Mouse (Mus musculus): ENCODE measurements at regions not wholly inside any gene's neighbourhood (a gene's known extent, or its start where the extent isn't known, plus 50 kb on each side); places are given as distances from the start of the nearest gene placed in this dataset.

DNA sequence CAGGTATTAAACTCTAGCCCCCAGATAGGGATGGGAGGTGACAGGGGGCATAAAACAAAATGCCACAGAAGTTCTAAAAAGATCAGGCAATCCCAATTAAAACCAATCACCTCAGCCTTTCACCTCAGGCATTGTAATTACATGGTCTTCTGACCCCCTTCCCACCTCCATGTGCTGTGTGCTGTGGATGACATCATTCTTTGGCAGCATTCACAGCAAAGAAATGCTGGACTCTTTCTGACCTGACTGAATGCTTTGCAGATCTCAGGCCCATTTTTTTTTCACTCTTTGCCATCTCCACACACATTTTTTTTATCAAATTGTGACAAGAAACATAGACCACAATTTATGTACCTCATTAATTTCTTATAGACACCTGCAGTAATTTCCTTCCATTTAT, 659.1 kb downstream of the Inhba start:
- no peak for ATAC-seq (ENCODE audit: low FRiP score, low TSS enrichment)
- H3K36me3 ChIP-seq (ENCODE audit: control insufficient read depth, insufficient read depth, low read length), result no peaks in the 10 kb centered on the region
- no peak for DNase-seq
- no peak overlapping the region for H3K4me3 ChIP-seq (replicated peaks; ENCODE audit: low read depth, low read length)
- H3K4me2 ChIP-seq (ENCODE audit: low read length), result no peak overlapping the region
- H3K9ac ChIP-seq (replicated peaks; ENCODE audit: low read length), result no peak overlapping the region
- H3K27ac ChIP-seq (replicated peaks; ENCODE audit: low read depth, low read length), result no peak overlapping the region
- no peaks in the 10 kb centered on the region for H3K27me3 ChIP-seq (ENCODE audit: control insufficient read depth, insufficient read depth, low read length)
- H3K4me1 ChIP-seq (ENCODE audit: control insufficient read depth, insufficient read depth, low read length), result no peaks in the 10 kb centered on the region
- H3K9me3 ChIP-seq (ENCODE audit: control insufficient read depth, low read length), result no peaks in the 10 kb centered on the region

DNA sequence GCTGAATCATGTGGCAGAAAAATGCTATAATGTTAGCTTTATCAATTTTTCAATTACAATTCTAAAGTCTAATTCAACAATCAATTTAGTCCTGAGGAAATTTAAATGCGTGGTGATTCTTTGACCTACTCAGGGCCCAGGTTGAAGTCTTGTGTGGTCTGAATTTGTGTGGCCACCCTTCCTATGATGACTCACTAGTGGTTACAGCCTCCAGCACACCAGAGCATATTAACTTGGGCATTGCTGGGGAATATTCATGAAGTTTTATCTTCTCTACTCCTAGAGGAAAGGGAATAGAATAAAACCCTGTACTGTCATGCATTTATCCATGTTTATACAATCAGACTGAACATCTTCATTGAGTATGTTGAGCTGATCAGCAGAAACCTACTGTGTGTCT, 665.2 kb downstream of the Inhba start:
- no peak for ATAC-seq (ENCODE audit: low FRiP score, low TSS enrichment)
- Histone ChIP-seq H3K4me2 (ENCODE audit: low read length) (no peak overlapping the region), H3K36me3 (ENCODE audit: control insufficient read depth, insufficient read depth, low read length) (no peaks in the 10 kb centered on the region), H3K27me3 (ENCODE audit: control insufficient read depth, insufficient read depth, low read length) (no peaks in the 10 kb centered on the region), H3K9ac (replicated peaks; ENCODE audit: low read length) (no peak overlapping the region), H3K4me3 (replicated peaks; ENCODE audit: low read depth, low read length) (no peak overlapping the region), H3K9me3 (ENCODE audit: control insufficient read depth, low read length) (no peaks in the 10 kb centered on the region), H3K27ac (replicated peaks; ENCODE audit: low read depth, low read length) (no peak overlapping the region), H3K4me1 (ENCODE audit: control insufficient read depth, insufficient read depth, low read length) (no peaks in the 10 kb centered on the region)
- no peak for DNase-seq
- WGBS, result 87% methylated on average over 1 of the region's 1 CpGs

DNA sequence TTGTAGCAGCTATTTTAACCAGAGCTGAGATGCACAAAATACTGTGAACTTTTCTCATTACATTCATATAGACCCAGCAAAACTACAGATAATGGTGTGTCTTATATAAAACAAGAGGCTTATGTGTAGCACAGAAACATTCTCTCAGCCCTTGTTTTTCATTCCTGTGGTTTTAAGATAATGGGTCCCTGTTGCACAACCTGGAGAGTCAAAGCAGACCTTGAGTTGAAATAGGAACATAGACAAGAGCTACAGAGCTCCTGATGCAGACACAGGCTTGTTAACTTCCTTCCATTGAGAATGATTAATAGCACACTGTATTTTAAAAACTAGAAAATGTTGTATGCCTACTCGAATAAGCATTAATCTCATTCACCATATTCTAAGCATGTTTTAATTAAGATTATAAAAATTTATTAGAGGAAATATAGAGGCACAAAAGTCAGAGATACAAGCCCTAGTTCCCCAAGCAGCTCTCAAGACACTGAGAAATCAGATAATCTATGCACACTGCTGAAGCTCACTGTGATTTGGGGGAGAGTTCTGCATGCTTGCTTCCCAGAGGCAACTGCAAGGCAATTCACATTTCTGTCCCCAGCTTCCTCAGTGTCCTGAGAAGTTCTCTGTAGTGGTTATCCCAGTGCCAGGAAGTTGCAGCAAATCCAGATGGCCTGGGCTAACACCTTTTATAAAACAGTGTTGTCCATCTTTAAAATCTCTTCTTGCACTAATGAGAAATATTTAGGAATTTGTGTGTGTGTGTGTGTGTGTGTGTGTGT, 666.8 kb downstream of the Inhba start:
- Histone ChIP-seq H3K4me1 (ENCODE audit: control insufficient read depth, insufficient read depth, low read length) (no peaks in the 10 kb centered on the region), H3K4me2 (ENCODE audit: low read length) (no peak overlapping the region), H3K9ac (replicated peaks; ENCODE audit: low read length) (no peak overlapping the region), H3K4me3 (replicated peaks; ENCODE audit: low read depth, low read length) (no peak overlapping the region), H3K27ac (replicated peaks; ENCODE audit: low read depth, low read length) (no peak overlapping the region), H3K9me3 (ENCODE audit: control insufficient read depth, low read length) (no peaks in the 10 kb centered on the region), H3K27me3 (ENCODE audit: control insufficient read depth, insufficient read depth, low read length) (no peaks in the 10 kb centered on the region), H3K36me3 (ENCODE audit: control insufficient read depth, insufficient read depth, low read length) (no peaks in the 10 kb centered on the region)
- ATAC-seq (ENCODE audit: low FRiP score, low TSS enrichment), result no peak
- DNase-seq, result no peak
- 67% methylated on average over 1 of the region's 1 CpGs for WGBS

DNA sequence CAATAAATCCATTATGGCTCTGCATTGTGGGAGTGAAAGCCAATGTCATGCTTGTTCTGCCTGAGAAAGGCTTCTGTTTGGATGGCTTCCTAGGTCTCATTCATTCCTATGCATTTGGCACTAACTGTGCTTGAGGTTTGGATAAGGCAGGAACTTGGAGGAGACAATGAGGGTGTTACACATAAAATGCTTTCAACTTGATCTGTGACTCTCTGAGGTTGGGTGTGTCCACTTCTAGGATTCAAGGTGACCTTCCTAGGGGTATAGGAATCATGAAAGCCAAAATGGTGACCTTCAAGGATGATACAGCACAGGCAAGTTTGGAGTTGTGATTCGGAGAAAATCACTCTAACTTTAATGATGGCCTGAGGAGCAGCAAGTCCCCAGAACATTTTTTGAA, 682.5 kb downstream of the Inhba start:
- DNase-seq (no peak), ATAC-seq (ENCODE audit: low FRiP score, low TSS enrichment) (no peak)
- Histone ChIP-seq H3K36me3 (ENCODE audit: control insufficient read depth, insufficient read depth, low read length) (no peaks in the 10 kb centered on the region), H3K9ac (replicated peaks; ENCODE audit: low read length) (no peak overlapping the region), H3K9me3 (ENCODE audit: control insufficient read depth, low read length) (no peaks in the 10 kb centered on the region), H3K27ac (replicated peaks; ENCODE audit: low read depth, low read length) (no peak overlapping the region), H3K4me3 (replicated peaks; ENCODE audit: low read depth, low read length) (no peak overlapping the region), H3K4me2 (ENCODE audit: low read length) (no peak overlapping the region), H3K4me1 (ENCODE audit: control insufficient read depth, insufficient read depth, low read length) (no peaks in the 10 kb centered on the region), H3K27me3 (ENCODE audit: control insufficient read depth, insufficient read depth, low read length) (no peaks in the 10 kb centered on the region)
- WGBS, result 88% methylated on average over 1 of the region's 1 CpGs

DNA sequence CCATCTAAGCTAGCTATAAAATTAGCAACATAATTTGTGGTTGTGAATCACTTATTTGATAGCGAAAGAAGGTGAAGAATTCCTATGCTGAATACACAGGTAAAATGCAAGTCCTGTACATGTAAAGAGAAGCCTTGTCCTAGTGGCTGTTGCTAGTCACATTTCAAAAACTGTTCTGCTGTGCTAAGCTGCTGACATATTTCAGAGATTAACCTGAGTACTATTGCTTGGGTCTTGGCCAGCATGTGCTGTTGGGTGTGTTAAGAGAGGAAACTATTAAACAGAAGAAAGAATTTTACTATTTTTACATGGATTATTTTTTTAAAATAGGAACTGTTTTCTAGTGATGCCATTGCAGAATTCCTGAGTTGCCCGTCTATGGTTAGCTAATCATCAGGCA, 689.3 kb downstream of the Inhba start:
- H3K9ac ChIP-seq (replicated peaks; ENCODE audit: low read length), result no peak overlapping the region
- H3K36me3 ChIP-seq (ENCODE audit: control insufficient read depth, insufficient read depth, low read length), result no peaks in the 10 kb centered on the region
- 85% methylated on average over 2 of the region's 2 CpGs for WGBS
- ATAC-seq (ENCODE audit: low FRiP score, low TSS enrichment) (no peak), DNase-seq (no peak)
- no peaks in the 10 kb centered on the region for H3K27me3 ChIP-seq (ENCODE audit: control insufficient read depth, insufficient read depth, low read length)
- H3K4me1 ChIP-seq (ENCODE audit: control insufficient read depth, insufficient read depth, low read length), result no peaks in the 10 kb centered on the region
- no peak overlapping the region for H3K4me3 ChIP-seq (replicated peaks; ENCODE audit: low read depth, low read length)
- no peak overlapping the region for H3K27ac ChIP-seq (replicated peaks; ENCODE audit: low read depth, low read length)
- H3K9me3 ChIP-seq (ENCODE audit: control insufficient read depth, low read length), result no peaks in the 10 kb centered on the region
- H3K4me2 ChIP-seq (ENCODE audit: low read length), result no peak overlapping the region

DNA sequence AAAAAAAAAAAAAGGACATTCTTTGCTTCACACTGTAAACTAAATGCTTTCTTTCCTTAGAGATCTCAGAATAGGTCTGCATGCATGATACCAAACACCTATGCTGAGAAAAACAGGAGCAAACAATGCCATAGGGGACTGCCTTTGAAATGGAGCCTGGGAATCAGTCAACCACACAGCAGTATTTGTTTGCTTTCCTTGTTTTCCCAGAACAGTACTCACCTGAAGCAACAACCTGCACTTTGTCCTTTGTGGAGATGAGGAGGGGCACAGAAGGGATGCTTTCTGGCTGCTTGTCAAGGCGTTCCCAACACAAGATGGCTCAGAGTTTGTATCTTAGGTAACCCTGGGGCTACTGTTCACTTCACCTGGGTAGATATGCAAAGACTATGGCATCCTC, 690.5 kb downstream of the Inhba start:
- no peaks in the 10 kb centered on the region for H3K36me3 ChIP-seq (ENCODE audit: control insufficient read depth, insufficient read depth, low read length)
- no peak overlapping the region for H3K4me2 ChIP-seq (ENCODE audit: low read length)
- DNase-seq (no peak), ATAC-seq (ENCODE audit: low FRiP score, low TSS enrichment) (no peak)
- no peak overlapping the region for H3K9ac ChIP-seq (replicated peaks; ENCODE audit: low read length)
- H3K4me3 ChIP-seq (replicated peaks; ENCODE audit: low read depth, low read length), result no peak overlapping the region
- no peaks in the 10 kb centered on the region for H3K27me3 ChIP-seq (ENCODE audit: control insufficient read depth, insufficient read depth, low read length)
- H3K4me1 ChIP-seq (ENCODE audit: control insufficient read depth, insufficient read depth, low read length), result no peaks in the 10 kb centered on the region
- H3K9me3 ChIP-seq (ENCODE audit: control insufficient read depth, low read length), result no peaks in the 10 kb centered on the region
- WGBS, result 72% methylated on average over 1 of the region's 1 CpGs
- no peak overlapping the region for H3K27ac ChIP-seq (replicated peaks; ENCODE audit: low read depth, low read length)

DNA sequence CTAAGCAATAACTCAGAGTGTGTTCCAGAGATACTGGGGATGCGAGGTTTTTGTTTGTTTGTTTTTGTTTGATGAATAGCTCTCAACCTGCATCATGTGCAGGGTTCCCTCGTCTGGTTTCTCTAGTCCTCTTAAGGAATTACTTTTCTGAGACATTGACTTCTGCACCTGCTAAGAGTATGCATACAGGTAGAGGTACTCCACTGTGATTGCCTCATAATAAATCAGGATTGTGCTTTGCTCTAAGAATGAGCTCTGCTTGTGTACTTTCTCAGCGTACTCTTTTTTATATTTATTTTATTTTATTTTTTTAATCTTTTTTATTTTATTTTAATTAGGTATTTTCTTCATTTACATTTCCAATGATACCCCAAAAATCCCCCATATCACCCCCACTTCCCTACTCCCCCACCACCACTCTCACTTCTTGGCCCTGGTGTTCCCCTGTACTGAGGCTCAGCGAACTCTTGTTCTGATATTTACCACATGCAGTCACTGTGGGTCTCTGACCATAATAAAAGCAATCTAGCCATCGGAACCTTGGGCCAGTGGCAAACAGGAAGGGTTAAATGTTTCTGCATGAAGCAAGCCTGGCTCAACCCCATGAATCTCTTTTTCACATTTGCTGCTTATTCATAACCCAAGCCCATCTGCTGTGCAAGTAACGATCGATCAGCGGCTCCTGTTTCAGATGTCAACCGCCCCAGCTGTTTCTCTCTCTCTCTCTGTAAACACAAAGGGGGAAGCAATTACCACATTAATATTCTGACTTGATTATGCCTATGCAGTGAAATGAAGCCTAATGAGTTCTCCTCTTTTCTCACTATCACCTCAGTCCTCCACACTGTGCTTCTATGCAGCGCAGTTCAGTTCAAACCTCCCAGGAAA, 693.8 kb downstream of the Inhba start:
- Histone ChIP-seq H3K9me3 (ENCODE audit: control insufficient read depth, low read length) (no peaks in the 10 kb centered on the region), H3K4me1 (ENCODE audit: control insufficient read depth, insufficient read depth, low read length) (no peaks in the 10 kb centered on the region), H3K27ac (replicated peaks; ENCODE audit: low read depth, low read length) (no peak overlapping the region), H3K36me3 (ENCODE audit: control insufficient read depth, insufficient read depth, low read length) (no peaks in the 10 kb centered on the region), H3K4me2 (ENCODE audit: low read length) (no peak overlapping the region), H3K4me3 (replicated peaks; ENCODE audit: low read depth, low read length) (no peak overlapping the region), H3K9ac (replicated peaks; ENCODE audit: low read length) (no peak overlapping the region), H3K27me3 (ENCODE audit: control insufficient read depth, insufficient read depth, low read length) (no peaks in the 10 kb centered on the region)
- DNase-seq (peak; percentile 37), ATAC-seq (ENCODE audit: low FRiP score, low TSS enrichment) (peak; percentile 38)
- 70% methylated on average over 10 of the region's 10 CpGs for WGBS

DNA sequence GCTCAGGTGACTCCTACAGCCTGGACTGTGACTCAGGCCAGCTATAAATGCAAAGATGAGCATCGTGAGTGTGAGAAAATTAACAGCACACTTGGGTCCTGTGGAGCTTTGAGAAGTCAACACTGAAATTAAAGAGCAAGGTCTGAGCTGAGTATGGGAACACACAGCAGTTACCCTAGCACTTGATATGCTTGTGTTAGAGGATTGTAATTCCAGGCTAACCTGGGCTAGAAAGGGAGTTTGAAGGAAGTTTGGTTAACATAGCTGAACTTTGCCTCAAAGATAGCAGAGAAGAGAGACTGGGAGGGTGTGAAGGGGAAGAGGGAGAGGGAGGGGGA, 694.4 kb downstream of the Inhba start:
- H3K36me3 ChIP-seq (ENCODE audit: control insufficient read depth, insufficient read depth, low read length), result no peaks in the 10 kb centered on the region
- no peaks in the 10 kb centered on the region for H3K27me3 ChIP-seq (ENCODE audit: control insufficient read depth, insufficient read depth, low read length)
- H3K4me1 ChIP-seq (ENCODE audit: control insufficient read depth, insufficient read depth, low read length), result no peaks in the 10 kb centered on the region
- no peak overlapping the region for H3K27ac ChIP-seq (replicated peaks; ENCODE audit: low read depth, low read length)
- no peaks in the 10 kb centered on the region for H3K9me3 ChIP-seq (ENCODE audit: control insufficient read depth, low read length)
- DNase-seq, result no peak
- H3K4me2 ChIP-seq (ENCODE audit: low read length), result no peak overlapping the region
- no peak overlapping the region for H3K9ac ChIP-seq (replicated peaks; ENCODE audit: low read length)
- H3K4me3 ChIP-seq (replicated peaks; ENCODE audit: low read depth, low read length), result no peak overlapping the region
- ATAC-seq (ENCODE audit: low FRiP score, low TSS enrichment), result no peak
- WGBS, result 39% methylated on average over 1 of the region's 1 CpGs

Measured in midbrain, embryonic 14.5 days (tissue).